Mouse (Mus musculus) ES-Bruce4 (cell line): ENCODE measurements around the gene Epn3.

Experiments
- CTCF ChIP-seq: IDR thresholded peaks from one replicate; pipeline ENCODE4 v1.8.1; 2011; ENCODE audit warnings: low read depth, low read length
- EP300 ChIP-seq: IDR thresholded peaks from 2 replicates; pipeline ENCODE4 v1.6.1; 2011; ENCODE audit warnings: low read depth, low read length; ENCODE audit not compliant: insufficient read depth
- POLR2A ChIP-seq: IDR thresholded peaks from one replicate; pipeline ENCODE4 v1.8.1; 2011; ENCODE audit warnings: low read length; ENCODE audit not compliant: insufficient read depth

DNA sequence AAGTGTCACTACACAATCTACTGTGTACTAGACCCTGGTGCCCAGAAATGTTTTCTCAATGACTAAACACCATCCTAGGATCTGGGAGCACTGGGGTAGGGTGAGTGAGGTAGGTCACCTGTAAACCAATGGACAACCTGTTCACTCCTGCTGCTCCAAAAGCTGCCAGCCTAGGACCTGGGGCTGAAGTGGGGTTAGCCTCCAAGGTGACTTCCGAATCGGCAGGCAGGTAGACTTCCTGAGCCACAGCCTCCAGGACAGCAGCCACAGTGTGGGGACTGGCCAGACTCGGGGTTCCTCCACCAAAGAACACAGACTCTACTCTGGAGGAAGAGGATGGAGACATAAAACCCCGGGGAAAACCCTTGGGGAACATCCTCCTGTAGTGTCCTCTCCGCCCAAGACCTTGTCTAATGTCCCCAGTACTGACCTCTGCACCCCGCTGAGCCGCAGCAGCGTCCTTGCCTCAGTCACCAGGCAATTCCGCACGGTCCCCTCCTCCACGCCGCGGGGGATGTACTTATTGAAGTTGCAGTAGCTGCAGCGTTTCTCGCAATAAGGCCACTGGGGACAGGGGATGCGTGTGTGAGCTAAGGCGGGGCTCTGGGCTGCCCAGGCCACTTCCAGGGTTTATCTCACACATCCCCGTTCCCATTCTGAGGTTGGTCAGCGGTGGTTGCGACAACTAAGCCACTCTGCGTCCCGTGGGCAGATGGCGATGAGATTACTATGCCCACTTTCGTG, 48.4 kb upstream of the Epn3 start:
- no peak for TF ChIP-seq CTCF
- TF ChIP-seq POLR2A, result no peak
- TF ChIP-seq EP300, result no peak
